Mouse (Mus musculus) liver, embryonic 13.5 days (tissue): ENCODE data around the gene Nfatc2. TPM values are rescaled to one million over a fixed set of nuclear protein-coding genes. Genes with fewer than 3 reads are reported as not detected.

Source experiments
- ATAC-seq: fragments of 200-750 bp; cut with Nextera tagmentation; 2 replicates; pipeline ENCODE4 v1.8.0; 2017; ENCODE audit warnings: low read depth, mild to moderate bottlenecking, moderate number of reproducible peaks, moderate library complexity
- DNase-seq: peaks from one replicate; pipeline ENCODE4 v3.0.0; 2022
- H3K27ac ChIP-seq: fragments of 300-500 bp; sonication (generic); 2 replicates; pipeline ENCODE4 v1.5.1; 2015; ENCODE audit warnings: moderate library complexity, mild to moderate bottlenecking, inconsistent platforms
- H3K27me3 ChIP-seq: fragments of 300-500 bp; sonication (generic); 2 replicates; pipeline ENCODE4 v1.6.1; 2015; ENCODE audit warnings: mild to moderate bottlenecking, inconsistent platforms
- H3K36me3 ChIP-seq: fragments of 300-500 bp; sonication (generic); 2 replicates; pipeline ENCODE4 v1.6.1; 2015; ENCODE audit warnings: mild to moderate bottlenecking, inconsistent platforms
- H3K4me1 ChIP-seq: fragments of 300-500 bp; sonication (generic); replicated peaks from 2 replicates; pipeline ENCODE4 v1.6.1; 2015; ENCODE audit warnings: inconsistent platforms
- H3K4me2 ChIP-seq: fragments of 300-500 bp; sonication (generic); 2 replicates; pipeline ENCODE4 v1.6.1; 2015; ENCODE audit warnings: inconsistent platforms, mild to moderate bottlenecking, moderate library complexity
- H3K4me3 ChIP-seq: fragments of 300-500 bp; sonication (generic); replicated peaks from 2 replicates; pipeline ENCODE4 v1.5.1; 2015; ENCODE audit warnings: mild to moderate bottlenecking, inconsistent platforms
- H3K9ac ChIP-seq: fragments of 300-500 bp; sonication (generic); 2 replicates; pipeline ENCODE4 v1.6.1; 2015; ENCODE audit warnings: mild to moderate bottlenecking, inconsistent platforms
- H3K9me3 ChIP-seq: fragments of 300-500 bp; sonication (generic); replicated peaks from 2 replicates; pipeline ENCODE4 v1.6.1; 2016; ENCODE audit warnings: inconsistent platforms
- WGBS: fragments of 180-500 bp; shearing (Covaris S2); methylation state at CpG from one replicate; pipeline ENCODE4 v1.1.7; 2015; ENCODE audit not compliant: insufficient replicate concordance; 5-methylcytosine and 5-hydroxymethylcytosine counted together
- polyA plus RNA-seq: library from polyadenylated mRNA; unstranded; fragments of >200 nt; fragmentation: Nextera tagmentation; extraction: Ambion mirVana; gene quantifications from 2 replicates; pipeline ENCODE4 v1.2.1, GENCODE M21; 2015

Gene Nfatc2
- polyA plus RNA-seq, 1 experiment from 2014 or later, result 0.21 TPM

- no peaks in the 10 kb centered on the region for H3K9me3 ChIP-seq
- no peak overlapping the region for H3K27ac ChIP-seq
- peaks cover 5% of the 10 kb centered on the region; the same call in 1 of the 2 replicates for H3K27me3 ChIP-seq
- H3K4me2 ChIP-seq, result no peak overlapping the region
- H3K36me3 ChIP-seq, result no peaks in the 10 kb centered on the region
- no peak for ATAC-seq
- DNase-seq, result no peak
- H3K4me3 ChIP-seq, result no peak overlapping the region
- no peak overlapping the region for H3K9ac ChIP-seq
- 0 out of 2 replicates have a peak, but pooled peaks cover 3% of the 10 kb centered on the region for H3K4me1 ChIP-seq
- 68% methylated on average over 6 of the region's 6 CpGs for WGBS
Observed at GRCm38 (mm10) chr2:168480692-168481091, 120.8 kb downstream of the Nfatc2 start.

GRCm38 (mm10) chr2:168479930-168480329 is 121.5 kb downstream of the Nfatc2 start:
- DNase-seq (no peak), ATAC-seq (no peak)
- no peak overlapping the region for H3K9ac ChIP-seq
- H3K27ac ChIP-seq, result no peak overlapping the region
- H3K36me3 ChIP-seq, result no peaks in the 10 kb centered on the region
- H3K4me1 ChIP-seq, result 0 out of 2 replicates have a peak, but pooled peaks cover 3% of the 10 kb centered on the region
- 74% methylated on average over 15 of the region's 15 CpGs for WGBS
- H3K4me2 ChIP-seq, result no peak overlapping the region
- H3K27me3 ChIP-seq, result peaks cover 5% of the 10 kb centered on the region; the same call in 1 of the 2 replicates
- no peaks in the 10 kb centered on the region for H3K9me3 ChIP-seq
- H3K4me3 ChIP-seq, result no peak overlapping the region

- Histone ChIP-seq H3K9me3 (no peaks in the 10 kb centered on the region), H3K27me3 (peaks cover 5% of the 10 kb centered on the region; the same call in 1 of the 2 replicates), H3K4me1 (0 out of 2 replicates have a peak, but pooled peaks cover 3% of the 10 kb centered on the region), H3K4me3 (no peak overlapping the region), H3K27ac (no peak overlapping the region), H3K36me3 (no peaks in the 10 kb centered on the region), H3K4me2 (no peak overlapping the region), H3K9ac (no peak overlapping the region)
- ATAC-seq (no peak), DNase-seq (no peak)
- WGBS, result 15% methylated on average over 7 of the region's 7 CpGs
Observed at GRCm38 (mm10) chr2:168478431-168478830, 123.0 kb downstream of the Nfatc2 start.

- DNase-seq (no peak), ATAC-seq (no peak)
- no peak overlapping the region for H3K27ac ChIP-seq
- peaks cover 9% of the 10 kb centered on the region; the same call in 1 of the 2 replicates for H3K27me3 ChIP-seq
- H3K9me3 ChIP-seq, result no peaks in the 10 kb centered on the region
- no peak overlapping the region for H3K4me3 ChIP-seq
- peaks cover 3% of the 10 kb centered on the region; the same call in 1 of the 2 replicates for H3K4me1 ChIP-seq
- no peak overlapping the region for H3K4me2 ChIP-seq
- H3K9ac ChIP-seq, result no peak overlapping the region
- H3K36me3 ChIP-seq, result no peaks in the 10 kb centered on the region
- 38% methylated on average over 9 of the region's 9 CpGs for WGBS
Observed at GRCm38 (mm10) chr2:168473496-168473895, 128.0 kb downstream of the Nfatc2 start.

GRCm38 (mm10) chr2:168472899-168473298 is 128.6 kb downstream of the Nfatc2 start:
- Histone ChIP-seq H3K9ac (no peak overlapping the region), H3K9me3 (no peaks in the 10 kb centered on the region), H3K4me3 (peak overlapping the region; percentile 50), H3K4me2 (peak overlapping the region; percentile 60), H3K27ac (no peak overlapping the region), H3K4me1 (peaks cover 3% of the 10 kb centered on the region; the same call in 1 of the 2 replicates), H3K27me3 (peaks cover 9% of the 10 kb centered on the region; the same call in 1 of the 2 replicates), H3K36me3 (no peaks in the 10 kb centered on the region)
- DNase-seq (peak; percentile 18), ATAC-seq (no peak; the same call in 1 of the 2 replicates)
- WGBS, result 9% methylated on average over 16 of the region's 16 CpGs

- Histone ChIP-seq H3K9me3 (no peaks in the 10 kb centered on the region), H3K27ac (no peak overlapping the region), H3K4me1 (peaks cover 3% of the 10 kb centered on the region; the same call in 1 of the 2 replicates), H3K27me3 (0 out of 2 replicates have a peak, but pooled peaks cover 9% of the 10 kb centered on the region), H3K4me3 (no peak overlapping the region), H3K9ac (no peak overlapping the region), H3K36me3 (no peaks in the 10 kb centered on the region), H3K4me2 (no peak overlapping the region)
- no peak for DNase-seq
- no peak for ATAC-seq
- WGBS, result 9% methylated on average over 4 of the region's 4 CpGs
Observed at GRCm38 (mm10) chr2:168469032-168469431, 132.4 kb downstream of the Nfatc2 start.

- H3K9ac ChIP-seq, result no peak overlapping the region
- H3K4me2 ChIP-seq, result no peak overlapping the region
- 64% methylated on average over 5 of the region's 5 CpGs for WGBS
Observed at GRCm38 (mm10) chr2:168467166-168467565, 134.3 kb downstream of the Nfatc2 start.

GRCm38 (mm10) chr2:168466066-168466465 is 135.4 kb downstream of the Nfatc2 start:
- no peak overlapping the region for H3K9ac ChIP-seq
- ATAC-seq, result no peak
- no peak overlapping the region for H3K27ac ChIP-seq
- no peak overlapping the region for H3K4me2 ChIP-seq
- no peaks in the 10 kb centered on the region for H3K9me3 ChIP-seq
- no peaks in the 10 kb centered on the region for H3K36me3 ChIP-seq
- 64% methylated on average over 9 of the region's 9 CpGs for WGBS
- DNase-seq, result no peak
- 0 out of 2 replicates have a peak, but pooled peaks cover 5% of the 10 kb centered on the region for H3K27me3 ChIP-seq
- no peaks in the 10 kb centered on the region for H3K4me1 ChIP-seq
- no peak overlapping the region for H3K4me3 ChIP-seq

More at GRCm38 (mm10) chr2:168467166-168467565, 134.3 kb downstream of the Nfatc2 start:
- Histone ChIP-seq H3K36me3 (no peaks in the 10 kb centered on the region), H3K27me3 (0 out of 2 replicates have a peak, but pooled peaks cover 9% of the 10 kb centered on the region), H3K9me3 (no peaks in the 10 kb centered on the region), H3K27ac (no peak overlapping the region), H3K4me1 (no peaks in the 10 kb centered on the region), H3K4me3 (no peak overlapping the region)
- no peak for ATAC-seq
- no peak for DNase-seq

GRCm38 (mm10) chr2:168465646-168466045 is 135.8 kb downstream of the Nfatc2 start:
- 69% methylated on average over 5 of the region's 5 CpGs for WGBS
- Histone ChIP-seq H3K9ac (no peak overlapping the region), H3K27me3 (0 out of 2 replicates have a peak, but pooled peaks cover under 1% of the 10 kb centered on the region)

GRCm38 (mm10) chr2:168461865-168462264 is 139.6 kb downstream of the Nfatc2 start:
- Histone ChIP-seq H3K36me3 (no peaks in the 10 kb centered on the region), H3K27ac (no peak overlapping the region), H3K4me2 (no peak overlapping the region), H3K4me1 (no peaks in the 10 kb centered on the region), H3K4me3 (no peak overlapping the region), H3K27me3 (no peaks in the 10 kb centered on the region), H3K9me3 (no peaks in the 10 kb centered on the region), H3K9ac (no peak overlapping the region)
- no peak for DNase-seq
- WGBS, result 70% methylated on average over 9 of the region's 9 CpGs
- no peak for ATAC-seq

More at GRCm38 (mm10) chr2:168465646-168466045, 135.8 kb downstream of the Nfatc2 start:
- Histone ChIP-seq H3K4me3 (no peak overlapping the region), H3K9me3 (no peaks in the 10 kb centered on the region), H3K27ac (no peak overlapping the region), H3K4me2 (no peak overlapping the region), H3K36me3 (no peaks in the 10 kb centered on the region), H3K4me1 (no peaks in the 10 kb centered on the region)
- no peak for ATAC-seq
- no peak for DNase-seq

- WGBS, result 48% methylated on average over 5 of the region's 5 CpGs
- Histone ChIP-seq H3K9me3 (no peaks in the 10 kb centered on the region), H3K27me3 (no peaks in the 10 kb centered on the region), H3K4me1 (no peaks in the 10 kb centered on the region), H3K27ac (no peak overlapping the region), H3K4me2 (no peak overlapping the region), H3K9ac (no peak overlapping the region), H3K36me3 (no peaks in the 10 kb centered on the region), H3K4me3 (no peak overlapping the region)
- no peak for ATAC-seq
- no peak for DNase-seq
Observed at GRCm38 (mm10) chr2:168459627-168460026, 141.8 kb downstream of the Nfatc2 start.

GRCm38 (mm10) chr2:168458583-168458982 is 142.9 kb downstream of the Nfatc2 start:
- 71% methylated on average over 9 of the region's 9 CpGs for WGBS
- no peak overlapping the region for H3K4me2 ChIP-seq
- no peaks in the 10 kb centered on the region for H3K27me3 ChIP-seq
- no peak overlapping the region for H3K4me3 ChIP-seq
- H3K36me3 ChIP-seq, result no peaks in the 10 kb centered on the region
- no peak for DNase-seq
- no peak overlapping the region for H3K9ac ChIP-seq
- no peaks in the 10 kb centered on the region for H3K4me1 ChIP-seq
- ATAC-seq, result no peak
- H3K27ac ChIP-seq, result no peak overlapping the region
- no peaks in the 10 kb centered on the region for H3K9me3 ChIP-seq
